Mouse (Mus musculus) gastrocnemius, postnatal 10 days (tissue): Measurements from ENCODE around the gene Sh3bgrl3. TPM values are rescaled to one million over a fixed set of nuclear protein-coding genes. Genes with fewer than 3 reads are reported as not detected.

Experiments used
- DNase-seq: peaks from one replicate; pipeline ENCODE4 v3.0.0; 2021; ENCODE audit warnings: mixed read lengths
- total RNA-seq, 2 experiments: library from RNA; stranded (reverse); gene quantifications; 2 replicates each; pipeline ENCODE4 v1.2.3; 2021

The Sh3bgrl3 gene
- total RNA-seq, 2 experiments from 2014 or later: 44.9 to 59.6 TPM

DNA sequence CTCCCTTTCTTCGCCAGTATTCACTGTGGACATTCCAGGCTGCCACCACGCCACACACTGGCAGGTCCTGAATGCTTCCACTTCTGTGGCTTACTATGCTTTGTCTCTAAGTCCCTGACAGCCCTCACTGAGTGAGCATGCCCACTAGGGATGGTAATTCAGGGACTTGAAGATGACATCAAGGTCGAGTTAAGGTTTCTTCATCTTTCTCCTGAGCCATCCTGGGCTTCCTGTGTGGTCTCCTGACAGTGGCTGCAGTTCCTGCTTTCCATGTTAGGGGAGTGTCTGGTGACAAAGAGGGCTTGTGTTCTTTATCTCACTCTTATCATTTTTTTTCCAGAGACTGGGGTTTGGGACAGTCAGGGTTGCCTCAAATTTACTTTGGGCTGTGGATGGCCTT lies 17.9 kb downstream of the Sh3bgrl3 start:
- DNase-seq: no peak

DNA sequence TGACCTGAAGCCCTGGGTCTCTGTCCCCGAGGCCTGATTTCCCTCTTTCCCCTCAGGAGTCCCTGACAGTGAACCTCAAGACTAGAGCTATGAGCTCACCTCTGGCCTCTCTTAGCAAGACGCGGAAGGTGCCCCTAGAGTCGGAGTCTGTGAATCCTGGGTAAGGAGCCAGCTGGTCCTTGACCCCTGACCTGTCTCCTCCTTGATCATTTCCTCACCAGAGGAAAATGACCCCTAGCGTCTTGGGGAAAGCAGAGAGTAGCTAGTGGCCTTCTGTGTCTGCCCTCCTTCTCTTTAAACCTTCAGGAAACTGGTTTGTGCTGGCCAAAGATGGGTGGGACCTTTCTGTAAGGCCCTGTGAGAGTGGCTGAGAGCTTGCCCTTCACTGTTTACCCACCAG lies 20.4 kb downstream of the Sh3bgrl3 start:
- DNase-seq: no peak

DNA sequence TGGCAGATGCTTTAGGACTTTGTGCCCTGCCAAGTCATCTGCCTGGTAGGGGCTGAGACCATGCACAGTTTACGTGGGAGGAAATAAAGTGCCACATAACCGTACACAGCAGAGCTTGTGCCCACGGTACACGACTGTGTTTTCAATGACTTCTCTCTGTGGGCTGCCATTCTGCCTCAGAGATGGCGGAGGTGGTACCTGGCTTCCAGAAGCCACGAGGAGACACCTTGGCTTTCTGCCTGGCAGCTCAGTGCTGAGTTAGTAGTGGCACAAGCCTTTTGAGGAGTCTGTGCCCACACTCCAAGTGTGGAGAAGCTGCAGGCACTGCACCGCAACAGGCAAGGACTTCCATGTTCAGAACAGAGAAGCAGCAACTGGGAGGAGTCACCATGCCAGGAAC lies 20.9 kb downstream of the Sh3bgrl3 start:
- DNase-seq: no peak

DNA sequence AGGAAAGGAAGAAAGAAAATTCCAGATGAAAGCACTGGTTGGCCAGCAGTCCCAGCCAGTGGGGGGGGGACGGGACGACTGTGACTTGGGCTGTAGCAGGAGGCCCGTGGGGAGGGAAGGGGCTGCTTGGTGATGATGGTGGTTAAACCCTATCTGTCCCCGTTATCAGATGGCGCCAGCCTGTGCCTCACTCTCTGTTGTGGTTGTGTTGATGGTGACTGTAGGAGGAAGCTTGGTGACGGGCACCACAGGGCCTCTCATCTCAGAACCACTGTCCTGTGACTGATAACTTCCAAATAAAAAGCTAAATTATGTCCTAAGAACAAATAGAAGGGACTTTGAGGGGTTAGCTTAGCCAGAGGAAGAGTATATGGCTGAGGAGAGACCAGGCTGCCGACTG lies 22.5 kb downstream of the Sh3bgrl3 start:
- DNase-seq: no peak

DNA sequence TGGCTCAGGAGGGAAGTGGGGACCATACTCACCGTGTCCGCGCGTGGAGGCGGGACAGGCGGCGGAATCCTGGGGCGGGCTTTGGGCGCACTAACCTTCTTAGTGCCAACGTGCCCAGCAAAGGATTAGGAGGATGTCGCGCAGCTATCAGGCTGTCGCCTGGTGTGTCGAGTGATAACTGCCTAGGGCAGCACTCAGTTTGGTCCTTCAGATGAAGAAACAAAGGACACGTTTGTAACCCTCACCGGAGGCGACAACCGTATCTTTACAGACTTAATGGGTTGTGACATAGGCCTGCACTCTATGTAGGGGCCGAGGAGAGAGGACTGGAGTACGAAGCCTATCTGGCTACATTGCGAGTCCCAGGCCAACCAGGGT lies 25.9 kb downstream of the Sh3bgrl3 start:
- no peak for DNase-seq

DNA sequence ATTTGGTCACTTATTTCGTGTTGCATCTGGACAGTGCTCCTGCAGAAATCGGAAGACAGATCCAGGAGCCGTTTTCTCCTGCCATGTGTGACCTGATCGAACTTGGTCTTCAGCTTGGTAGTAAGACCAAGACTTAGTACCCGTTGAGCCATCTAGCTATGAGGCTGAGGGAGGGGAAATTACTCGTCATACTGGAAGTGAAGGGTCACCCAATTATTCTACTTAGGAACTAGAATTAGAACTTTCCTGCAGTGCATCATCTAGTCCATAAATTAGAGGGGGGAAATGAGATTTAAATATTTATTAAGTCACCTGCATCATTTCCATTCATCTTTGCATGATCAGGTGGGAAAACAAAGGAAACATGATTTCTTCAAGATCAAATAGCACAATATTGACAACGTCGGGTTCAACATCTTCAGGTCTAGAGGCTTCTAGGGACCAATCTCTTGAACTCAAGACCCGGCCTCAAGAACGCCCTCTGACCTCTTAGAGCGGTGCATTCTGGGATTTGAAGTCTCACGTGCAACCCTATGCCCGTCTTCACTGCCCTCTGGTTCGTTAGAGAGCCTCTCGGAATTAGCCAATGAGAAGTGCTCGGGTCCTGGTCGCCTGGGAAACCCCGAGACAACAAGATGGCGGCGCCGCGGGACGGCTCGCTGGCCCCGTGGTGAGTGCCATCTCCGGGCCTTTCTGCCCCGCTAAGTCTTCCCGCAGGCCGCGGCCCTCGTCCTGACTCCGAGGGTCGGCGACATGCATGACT lies 26.4 kb downstream of the Sh3bgrl3 start, which contains the start of gene Ubxn11:
TSS of gene Ubxn11 (plus strand) at position 592 of the 763 bp plus-strand sequence.
- DNase-seq: peak; percentile 74

DNA sequence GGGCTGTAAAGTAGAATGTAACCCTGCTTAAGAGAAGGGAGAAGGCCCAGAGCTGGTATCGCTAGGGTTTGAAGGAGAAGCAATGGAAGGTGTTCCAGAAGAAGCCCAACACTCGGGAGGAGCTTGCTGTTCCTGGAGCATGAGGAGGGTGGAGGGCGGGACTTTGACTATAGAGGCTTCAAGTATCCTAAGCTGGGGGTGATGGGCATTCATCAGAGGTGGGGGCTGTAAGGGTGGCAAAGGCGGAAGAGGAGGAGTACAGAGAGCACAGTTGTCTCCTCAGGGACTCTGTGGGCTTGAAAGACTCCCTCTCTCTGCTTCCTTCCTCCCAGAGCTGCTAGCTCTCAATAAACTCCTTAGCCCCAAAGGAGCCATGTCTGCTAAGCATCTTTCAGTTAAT lies 28.3 kb downstream of the Sh3bgrl3 start:
- DNase-seq: no peak

DNA sequence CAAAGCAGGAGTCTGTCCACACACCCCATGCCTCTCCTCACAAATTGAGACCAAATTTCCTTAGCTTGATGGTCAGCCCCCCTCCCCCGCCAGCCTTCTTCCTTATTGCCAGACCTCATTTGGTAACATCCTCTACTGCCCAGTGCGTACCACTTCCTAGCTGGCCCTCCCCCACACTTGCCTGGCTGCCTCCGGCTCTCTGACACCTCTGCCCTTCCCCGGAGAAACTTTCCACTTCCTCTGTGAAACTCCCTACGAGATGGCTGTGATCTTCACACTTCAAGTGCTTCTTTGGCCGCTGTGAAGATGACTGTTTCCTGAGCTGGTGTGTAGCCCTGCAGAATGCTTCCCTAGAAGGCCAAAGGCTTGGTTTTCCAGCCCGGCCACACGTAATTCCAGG lies 30.0 kb downstream of the Sh3bgrl3 start:
- no peak for DNase-seq

DNA sequence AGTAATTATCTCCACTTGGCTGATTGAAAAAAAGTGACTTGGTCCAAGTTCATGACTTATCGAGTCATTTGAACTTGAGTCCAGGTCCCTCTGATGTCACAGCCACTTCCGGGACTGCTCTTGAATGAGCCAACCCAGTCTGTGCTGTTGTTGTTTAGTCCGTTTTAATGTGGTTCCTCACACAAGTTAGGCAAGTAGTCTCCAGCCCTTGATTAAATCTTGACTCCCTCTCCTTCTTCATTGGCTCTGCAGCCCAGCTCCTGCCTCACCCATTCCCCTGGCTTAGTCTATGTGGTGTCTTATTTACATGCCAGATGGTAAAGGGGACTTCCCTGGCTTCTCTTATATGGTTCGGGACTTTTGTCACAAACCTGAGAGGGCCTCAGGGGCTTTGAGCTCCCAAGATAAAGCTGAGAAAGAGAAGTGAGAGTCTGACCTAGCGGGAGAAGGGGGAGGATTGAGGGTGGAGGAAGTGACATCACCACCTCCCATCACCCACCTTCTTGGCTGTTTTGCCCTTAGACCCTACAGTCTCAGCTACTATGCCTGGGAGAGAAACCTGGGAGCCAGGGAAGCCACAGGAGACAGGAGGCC lies 31.5 kb downstream of the Sh3bgrl3 start:
- DNase-seq: no peak

DNA sequence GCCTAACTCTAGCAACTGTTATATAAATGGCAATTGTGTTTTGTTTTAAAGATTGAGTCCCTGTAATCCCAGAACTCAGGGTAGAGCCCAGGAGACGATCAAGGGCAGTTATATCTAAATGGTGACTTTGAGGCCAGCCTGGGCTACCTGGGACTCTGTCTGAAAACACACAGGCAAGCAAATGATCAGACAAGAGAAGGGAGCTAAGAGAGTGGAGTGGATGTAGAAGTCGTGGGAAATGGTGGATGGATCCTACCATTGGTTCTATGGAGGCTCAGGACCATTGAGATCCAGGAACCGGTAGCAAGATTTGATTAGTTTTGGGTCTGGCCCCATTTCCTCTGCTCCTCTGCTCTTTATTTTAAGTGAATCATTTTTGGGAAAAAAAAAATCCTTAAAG lies 32.5 kb downstream of the Sh3bgrl3 start:
- DNase-seq: no peak

DNA sequence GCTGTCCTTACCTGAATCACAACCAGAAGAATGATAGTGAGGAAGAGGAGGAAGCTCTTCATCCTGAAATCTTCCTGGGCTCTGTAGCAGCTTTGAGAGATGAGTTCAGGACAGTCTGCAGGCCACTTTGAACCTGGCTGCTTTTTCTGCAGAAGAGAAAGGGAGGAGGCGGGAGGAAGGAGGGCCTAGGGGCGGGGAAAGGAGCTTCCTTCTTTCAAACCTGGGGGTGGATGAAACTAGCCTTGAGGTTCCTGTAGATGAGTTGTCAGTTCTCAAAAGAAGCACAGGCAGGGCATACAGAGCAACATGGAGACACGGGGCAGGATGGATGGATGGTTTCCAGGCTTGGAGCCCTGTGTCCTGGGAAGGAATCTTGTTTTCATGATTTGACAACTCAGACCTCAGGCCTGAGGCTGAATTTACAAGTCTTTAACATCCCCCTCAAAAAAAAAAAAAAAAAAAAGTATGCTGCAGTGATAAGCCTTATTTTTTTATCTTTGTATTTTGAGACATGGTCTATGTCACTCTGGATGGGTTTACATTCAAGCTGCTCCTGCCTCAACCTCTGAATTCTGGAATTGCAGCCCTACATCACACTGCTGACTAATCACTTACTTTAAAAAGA lies 33.6 kb downstream of the Sh3bgrl3 start, which contains the start of gene Cd52:
TSS of gene Cd52 (minus strand) at position 160 of the 625 bp plus-strand sequence.
- DNase-seq: no peak

DNA sequence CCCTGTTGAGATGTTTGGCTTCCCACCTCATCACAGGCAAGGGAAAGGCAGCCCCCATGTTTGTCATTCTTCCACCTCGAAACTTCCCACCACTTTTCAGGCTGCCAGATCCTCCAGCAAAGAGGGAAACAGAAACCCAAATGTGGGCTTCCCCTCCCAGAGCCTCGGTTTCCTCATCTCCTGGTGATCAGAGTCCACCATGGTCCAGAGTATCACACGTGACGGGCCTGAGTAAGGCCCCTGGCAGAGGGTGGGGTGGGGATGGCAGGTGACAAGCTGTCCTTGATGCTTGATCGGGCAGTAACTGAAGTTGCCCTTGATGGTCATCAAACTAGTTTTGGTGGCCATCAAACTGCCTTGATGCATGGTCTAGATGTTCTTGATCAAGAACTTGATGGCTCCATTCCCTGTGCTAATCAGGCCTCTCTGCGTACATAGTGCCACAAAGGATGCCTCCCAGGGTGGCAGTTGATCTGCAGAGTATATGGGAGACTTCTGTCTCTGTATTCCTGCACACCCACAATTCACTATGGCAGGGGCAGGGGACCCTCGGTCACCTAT lies 34.5 kb downstream of the Sh3bgrl3 start:
- DNase-seq: no peak

DNA sequence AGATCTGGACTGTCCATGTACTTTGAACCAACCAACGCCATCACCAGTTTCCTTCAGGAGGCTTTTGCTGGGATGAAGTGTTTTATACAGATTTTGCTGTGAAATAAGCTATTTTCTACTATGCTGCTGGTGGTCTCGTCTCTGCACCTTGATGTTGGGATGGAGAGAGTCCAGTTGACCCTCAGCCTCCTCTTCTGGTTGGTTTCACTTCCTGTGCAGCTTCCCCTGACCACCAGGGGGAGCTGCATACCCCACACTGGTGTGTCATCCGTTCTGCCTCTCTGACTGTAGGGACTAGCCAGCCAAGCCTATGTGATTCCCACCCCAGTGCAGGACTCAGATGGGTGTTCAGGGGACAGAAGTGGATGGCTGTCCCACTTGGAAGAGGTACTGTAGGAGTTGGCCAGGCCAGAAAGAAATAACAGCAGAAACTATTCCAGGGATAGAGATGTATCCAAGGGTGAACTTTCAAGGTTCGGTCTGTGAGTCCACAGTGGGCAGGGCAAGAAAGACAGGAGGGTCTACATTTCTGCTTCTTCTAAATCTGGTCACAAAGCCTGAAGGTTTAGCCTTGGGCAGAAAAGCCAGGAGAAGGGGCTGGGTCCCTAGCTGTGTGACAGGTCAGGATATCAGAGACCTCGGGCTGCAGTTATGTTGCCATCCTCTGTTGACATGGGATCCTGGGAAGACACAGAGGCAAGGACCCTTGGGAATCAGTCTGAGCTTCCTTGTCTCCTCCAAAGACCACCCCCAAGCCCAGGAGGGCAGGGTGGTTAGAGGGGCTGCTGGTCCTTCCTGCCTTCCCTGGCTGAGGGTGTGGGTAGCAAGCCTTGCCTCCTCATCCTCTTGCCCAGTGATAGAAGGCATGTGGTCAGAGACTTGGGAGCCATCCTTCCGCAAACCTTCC lies 36.0 kb downstream of the Sh3bgrl3 start:
- DNase-seq: peak; percentile 65

DNA sequence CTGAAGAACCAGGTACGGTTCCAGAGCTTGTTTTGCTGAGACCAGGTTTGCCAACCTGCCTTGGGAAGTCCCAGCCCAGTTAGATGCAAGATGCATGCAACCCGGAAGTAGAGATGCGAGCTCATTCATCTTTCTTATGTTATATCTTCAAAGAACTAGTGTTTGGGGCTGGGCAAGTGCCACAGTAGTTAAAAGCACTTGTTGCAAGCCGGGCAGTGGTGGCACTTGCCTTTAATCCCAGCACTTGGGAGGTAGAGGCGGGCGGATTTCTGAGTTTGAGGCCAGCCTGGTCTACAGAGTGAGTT lies 37.4 kb downstream of the Sh3bgrl3 start:
- no peak for DNase-seq

DNA sequence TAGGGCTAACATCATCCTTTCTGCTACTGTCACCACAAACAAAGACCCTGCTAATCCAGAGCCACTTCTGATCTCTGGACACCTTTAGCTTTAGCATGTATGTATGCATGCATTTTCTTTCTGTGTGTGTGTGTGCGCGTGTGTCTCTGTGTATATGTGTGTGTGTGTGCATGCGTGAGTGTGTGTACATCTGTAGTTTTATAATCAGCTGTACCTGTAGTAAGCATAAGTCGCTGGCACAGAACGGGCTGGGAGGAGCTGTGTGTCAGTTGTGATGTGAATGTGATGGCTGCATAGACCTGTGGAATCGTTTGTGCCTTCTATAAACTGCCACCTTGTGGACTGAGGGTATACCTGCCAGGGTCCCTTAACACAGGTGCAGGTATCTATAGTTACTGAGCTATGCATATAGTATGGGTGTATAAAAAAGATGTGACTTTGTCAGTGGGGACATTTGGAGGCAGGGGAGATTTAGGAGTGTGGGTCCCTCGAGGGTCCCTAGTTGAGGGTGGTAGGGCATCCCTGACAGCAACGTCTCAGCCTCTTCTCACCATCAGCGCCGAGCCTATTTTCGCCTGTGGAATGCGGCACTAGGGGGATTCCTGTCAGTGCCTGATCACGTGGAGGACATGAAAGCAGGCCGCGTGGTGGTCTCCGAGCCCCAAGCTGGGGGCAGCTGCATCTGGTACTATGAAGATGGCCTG lies 37.9 kb downstream of the Sh3bgrl3 start:
- DNase-seq: no peak

DNA sequence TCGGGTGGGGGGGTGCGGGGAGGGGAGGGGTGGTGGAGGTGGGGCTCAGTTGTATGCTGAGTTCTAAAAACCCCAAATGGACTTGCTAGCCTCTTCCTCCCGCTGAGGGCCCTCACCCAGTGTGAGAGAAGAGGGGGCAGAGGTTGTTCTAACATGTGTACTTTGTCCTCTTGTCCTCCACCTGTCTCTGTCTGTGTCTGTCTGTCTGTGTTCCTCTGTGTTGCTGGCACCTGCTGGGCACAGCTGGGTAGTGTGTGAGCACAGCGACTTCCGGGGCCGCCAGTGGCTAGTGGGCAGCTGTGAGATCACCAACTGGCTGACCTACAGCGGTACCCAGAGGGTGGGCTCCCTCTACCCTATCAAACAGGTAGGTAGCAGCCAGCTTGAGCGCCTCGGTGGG lies 39.6 kb downstream of the Sh3bgrl3 start:
- DNase-seq: no peak

DNA sequence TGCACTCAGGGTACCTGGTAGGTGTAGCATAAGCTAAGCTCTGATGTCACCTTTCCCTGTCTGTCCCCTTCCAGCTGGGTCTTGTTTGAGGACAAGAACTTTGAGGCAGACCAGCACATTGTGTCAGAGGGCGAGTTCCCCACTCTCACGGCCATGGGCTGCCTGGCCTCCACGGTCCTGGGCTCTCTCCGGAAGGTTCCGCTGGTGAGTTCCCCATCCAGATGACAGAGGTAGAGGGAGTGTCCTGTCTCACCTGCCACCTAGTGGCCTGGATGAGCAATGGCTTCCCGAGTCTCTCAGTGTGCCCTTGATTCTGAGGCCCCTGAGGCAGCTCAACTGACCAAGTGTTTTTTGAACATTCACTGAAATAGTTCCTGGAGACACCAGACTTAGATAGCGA lies 41.2 kb downstream of the Sh3bgrl3 start:
- DNase-seq: no peak

DNA sequence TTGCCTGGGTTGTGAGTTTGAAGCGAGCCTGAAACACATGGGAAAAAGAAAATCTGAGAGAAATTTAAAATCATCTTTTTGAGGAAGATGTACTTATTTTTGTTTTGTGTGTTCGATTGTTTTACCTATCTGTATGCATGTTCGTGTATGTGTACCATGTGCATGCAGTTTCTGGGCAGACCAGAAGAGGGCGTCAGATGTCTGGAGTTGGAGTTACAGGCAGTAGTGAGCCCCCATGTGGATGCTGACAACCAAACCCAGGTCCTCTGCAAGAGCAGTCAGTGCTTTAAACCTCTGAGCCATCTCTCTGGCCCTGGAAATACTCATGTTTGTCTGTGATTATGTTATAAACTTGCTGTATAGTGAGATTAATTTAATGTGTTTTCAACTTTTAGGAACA lies 43.6 kb downstream of the Sh3bgrl3 start:
- no peak for DNase-seq

DNA sequence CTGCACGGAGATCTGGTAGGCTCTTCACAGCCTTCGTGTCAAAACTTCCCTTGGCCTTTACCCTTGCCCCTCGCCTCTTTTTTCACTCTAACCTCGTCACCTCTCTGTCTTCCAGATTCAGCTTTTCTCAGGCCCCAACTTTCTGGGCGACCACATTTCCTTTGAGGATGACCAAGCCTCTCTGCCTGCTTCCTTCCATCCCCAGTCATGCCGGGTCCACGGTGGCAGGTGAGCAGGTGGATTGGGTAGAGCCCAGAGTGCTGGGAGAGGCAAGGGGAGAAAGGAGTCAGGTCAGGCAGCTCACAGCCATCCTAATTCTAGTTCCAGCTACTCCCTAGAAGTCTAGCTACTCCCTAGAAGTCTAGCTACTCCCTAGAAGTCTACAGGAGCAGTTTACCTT lies 46.1 kb downstream of the Sh3bgrl3 start:
- DNase-seq: no peak

DNA sequence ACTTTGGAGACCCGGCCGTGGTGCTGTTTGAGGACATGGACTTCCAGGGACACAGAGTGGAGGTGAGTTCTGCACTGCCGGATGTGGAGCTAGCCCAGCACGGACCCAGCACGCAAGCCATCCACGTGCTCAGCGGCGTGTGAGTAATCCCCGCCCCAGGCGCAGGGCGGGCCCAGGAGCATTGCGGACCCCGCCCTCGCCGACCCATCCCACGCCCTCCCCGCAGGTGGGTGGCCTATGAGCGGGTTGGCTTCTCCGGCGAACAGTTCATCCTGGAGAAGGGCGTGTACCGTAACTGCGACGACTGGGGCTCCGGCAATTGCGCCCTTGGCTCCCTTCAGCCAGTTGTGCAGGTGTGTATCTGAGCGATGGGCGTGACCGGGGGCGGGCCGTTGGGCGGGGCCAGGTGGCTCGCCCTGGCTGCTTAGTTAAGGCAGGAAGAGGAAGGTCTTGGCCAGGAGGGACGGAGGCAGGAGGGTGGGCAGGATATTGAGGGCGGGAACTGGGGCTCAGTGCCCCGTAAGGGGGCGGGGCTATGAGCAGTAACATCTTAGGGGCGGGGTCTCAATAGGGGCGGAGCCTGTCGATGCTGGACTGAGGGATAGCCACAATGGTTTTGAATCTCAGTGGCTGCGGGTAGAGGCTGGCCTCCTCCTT lies 46.7 kb downstream of the Sh3bgrl3 start:
- no peak for DNase-seq

DNA sequence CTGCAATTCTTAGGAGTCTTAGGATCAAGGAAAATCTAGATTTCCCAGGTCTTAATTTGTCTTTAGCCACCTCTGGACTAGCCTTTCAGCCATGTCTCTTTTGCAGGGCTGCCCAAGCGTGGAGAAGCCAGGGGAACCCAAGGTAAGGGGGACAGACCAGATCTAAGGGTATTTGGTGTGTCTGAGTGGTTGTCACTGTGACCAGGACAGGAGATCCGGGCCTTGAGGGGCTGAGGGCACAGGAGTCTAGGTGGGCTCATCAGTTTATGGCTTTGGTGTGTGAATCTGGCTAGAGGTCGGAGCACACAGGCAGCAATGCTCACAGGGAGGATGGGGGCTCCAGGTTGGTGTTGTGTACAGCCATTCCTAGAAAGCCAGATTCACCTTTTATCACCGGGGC lies 47.9 kb downstream of the Sh3bgrl3 start:
- no peak for DNase-seq
